Mouse (Mus musculus) cerebellum, adult 18-20 months (tissue): Measurements from ENCODE around the gene Wapl.

Experiments used
- DNase-seq, 2 experiments: peaks; one replicate each; pipeline ENCODE4 v3.0.0; 2021

Wapl gene

DNA sequence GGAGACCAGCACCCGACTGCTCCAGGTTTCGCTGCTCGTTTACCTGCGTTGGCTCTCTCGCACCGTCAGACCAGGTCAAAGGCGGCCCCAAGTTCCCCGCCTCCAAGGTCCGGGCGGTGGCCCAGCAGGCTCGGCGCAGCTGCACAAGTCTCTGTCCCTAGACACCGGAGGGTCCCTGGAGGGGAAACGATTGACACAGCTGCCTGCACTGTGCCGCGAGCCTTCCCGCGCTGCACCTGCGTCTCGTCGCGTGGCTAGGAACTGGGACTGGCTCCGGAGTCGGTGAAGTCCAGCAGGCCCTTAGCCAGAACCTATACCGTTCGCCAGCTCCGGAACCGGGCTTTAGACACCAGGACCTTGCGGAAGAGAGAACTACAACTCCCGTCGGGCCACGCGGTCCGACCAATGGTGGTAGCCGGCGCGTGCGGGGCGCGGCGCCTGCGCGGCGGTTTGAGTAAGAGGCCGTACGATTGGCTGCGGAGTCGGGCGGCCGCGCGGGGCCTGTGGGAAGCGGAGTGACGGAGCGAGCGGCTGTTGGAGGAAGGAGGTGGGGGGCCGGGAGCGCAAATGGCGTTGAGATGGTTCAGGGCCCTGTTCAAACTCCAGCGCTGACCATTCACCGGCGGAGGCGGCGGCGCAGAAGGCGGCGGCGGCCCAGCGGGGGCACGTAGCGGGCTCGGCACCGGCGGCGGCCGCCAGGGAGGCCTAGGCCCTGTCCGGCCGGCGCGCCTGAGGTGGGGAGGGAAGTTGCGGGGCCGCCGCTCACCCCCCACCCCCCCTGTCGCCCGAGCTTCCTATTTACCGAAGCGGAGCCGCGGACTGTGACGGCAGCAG is at the start of gene Wapl:
Gene Wapl (plus strand): TSS at position 534 of the 834 bp plus-strand sequence.
- peak; percentile 98 to 99 for DNase-seq

DNA sequence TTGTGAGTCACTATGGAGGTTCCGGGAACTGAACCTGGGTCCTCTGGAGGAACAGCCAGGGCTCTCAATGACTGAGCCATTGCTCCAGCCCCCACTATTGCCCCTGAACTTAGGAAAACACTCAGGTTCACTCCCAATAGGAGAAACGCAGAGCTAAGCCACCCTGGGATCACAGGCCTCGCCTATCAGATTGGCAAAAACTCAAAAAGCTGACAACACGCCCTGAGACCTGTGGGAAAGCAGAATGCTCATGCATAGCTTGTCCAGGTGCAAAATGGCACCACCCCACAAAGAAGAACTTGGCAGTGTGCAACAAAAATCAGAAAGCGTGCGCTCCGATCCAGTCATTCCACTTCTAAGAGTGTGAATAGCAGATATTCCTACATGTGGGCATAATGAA is 46.9 kb upstream of the Wapl start:
- no peak for DNase-seq

DNA sequence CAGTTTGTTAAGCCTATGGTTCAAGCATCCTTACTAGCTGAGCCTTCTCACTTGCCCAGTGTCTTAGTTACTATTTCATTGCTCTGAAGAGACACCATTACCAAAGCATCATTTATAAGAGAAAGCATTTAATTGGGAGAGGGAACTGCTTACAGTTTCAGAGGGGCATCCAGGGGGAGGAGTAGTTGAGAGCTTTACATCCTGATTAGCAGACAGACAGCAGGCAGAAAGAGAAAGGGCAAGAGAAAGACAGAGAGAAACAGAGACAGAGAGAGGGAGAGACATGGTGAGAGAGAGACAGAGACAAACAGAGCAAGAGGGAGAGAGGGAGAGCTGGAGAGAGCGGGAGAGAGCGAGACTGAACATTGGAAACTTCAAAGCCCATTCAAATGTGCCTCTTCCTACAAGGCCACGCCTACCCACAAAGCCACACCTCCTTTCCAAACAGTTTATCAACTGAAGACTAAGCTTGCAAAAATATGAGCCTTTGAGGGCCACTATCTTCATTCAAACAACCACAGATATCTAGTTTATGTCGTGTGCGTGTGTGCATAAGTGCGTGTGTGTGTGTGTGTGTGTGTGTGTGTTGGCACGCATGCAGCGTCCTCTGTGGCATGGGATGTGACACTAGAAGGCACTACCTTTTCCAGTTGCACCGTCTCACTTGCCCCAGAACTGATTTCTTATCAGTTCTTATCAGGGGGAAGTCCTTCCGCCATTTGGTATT is 40.8 kb upstream of the Wapl start:
- DNase-seq, result no peak

DNA sequence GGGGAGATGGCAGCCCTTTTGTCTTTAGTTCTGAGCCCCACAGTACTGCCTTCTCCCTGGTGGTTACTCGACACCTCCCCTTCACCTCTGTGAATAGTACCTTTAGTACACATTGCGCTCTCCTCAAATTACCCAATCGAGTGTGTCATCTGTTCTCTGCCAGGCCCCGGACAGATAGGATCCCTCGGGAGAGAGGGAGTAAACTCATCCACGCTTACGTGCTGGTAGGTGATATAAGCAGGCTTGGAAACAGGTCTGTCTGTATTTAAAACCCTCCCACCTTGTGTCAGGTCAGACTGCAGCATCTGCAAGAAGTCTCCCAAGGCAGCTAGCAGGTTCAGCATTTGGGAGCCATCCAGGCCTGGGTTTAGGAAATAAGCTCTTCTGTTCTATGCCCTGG is 38.5 kb upstream of the Wapl start:
- no peak for DNase-seq

DNA sequence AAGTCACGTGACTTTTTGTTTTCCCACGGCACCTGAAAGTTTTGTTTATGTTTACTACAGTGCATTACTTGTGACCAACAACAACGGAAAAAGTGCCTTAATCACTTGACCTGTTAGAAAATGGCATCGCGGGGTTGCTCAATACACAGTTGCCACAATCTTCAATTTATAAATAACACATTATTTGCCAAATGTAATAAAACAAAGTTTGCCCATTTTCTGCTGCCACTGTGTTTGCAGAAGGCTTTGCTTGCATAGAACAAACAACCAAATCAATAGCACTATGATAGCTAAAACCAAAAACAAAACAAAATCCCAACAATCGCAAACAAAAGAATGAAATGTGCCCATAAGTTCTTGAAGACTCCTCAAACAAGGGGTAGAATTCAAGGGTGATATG is 38.0 kb upstream of the Wapl start:
- DNase-seq, result no peak

DNA sequence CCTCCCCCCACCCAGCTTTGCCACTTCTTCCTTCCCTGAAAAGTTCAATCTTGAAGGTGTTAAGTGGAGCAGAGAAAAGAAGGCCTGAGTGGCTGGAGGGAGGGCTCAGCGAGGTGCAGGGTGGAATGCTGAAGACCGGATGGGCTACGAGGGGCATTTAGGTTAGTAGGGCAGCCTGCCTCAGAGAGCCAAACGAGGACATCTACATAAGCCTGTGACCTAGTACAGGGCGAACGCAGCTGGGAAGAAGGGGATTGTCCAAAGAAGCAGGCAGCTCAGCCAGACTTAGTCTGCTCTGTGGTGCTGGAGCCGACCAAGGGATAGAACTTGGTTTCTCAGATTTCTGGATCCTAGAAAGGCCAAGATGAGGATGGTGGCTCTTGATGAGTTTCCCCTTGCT is 29.6 kb upstream of the Wapl start:
- DNase-seq, result no peak

DNA sequence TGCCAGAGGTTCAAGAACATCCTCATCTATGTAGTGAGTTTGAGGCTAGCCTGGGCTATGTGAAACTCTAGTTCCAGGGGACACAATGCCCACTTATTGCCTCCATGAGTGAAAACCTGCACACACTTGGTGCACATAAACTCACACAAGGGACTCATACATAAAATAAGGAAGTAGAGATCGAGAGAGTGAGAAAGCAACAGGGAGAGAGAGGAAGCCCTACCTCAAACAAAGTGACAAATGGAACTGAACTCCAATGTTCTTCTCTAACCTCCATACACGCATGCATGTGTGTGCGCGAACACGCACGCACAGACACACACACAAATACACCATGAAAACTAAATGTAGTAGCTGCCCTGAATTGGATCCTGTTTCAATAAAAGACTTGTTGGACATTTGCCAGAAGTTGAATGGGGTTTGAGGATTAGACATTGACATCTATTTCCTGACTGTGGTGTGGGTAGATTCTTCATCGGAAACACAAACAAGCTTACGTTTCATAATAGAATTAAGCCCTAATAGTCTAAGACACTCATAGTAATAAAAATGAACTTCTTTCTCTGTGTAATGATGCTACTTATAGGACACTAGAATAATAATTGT is 25.8 kb upstream of the Wapl start:
- DNase-seq, result no peak

DNA sequence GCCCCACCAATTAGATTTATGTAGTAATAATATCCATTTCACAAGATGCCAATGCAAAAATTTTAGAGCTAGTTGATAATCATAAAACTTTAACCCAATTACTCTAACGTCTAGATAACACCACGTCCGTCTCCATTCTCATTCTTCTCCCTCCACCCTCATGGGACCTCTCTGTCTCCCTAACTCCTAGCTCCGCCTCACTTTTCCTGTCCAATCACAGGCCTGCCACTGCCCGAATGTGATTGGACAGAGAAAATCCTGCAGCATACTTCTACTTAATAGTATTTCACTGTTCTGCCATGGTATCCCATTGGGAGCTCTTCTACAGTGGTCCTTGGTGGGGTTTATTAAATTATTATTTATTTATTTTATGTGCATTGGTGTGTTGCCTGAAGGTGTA is 16.6 kb upstream of the Wapl start:
- DNase-seq, result no peak

DNA sequence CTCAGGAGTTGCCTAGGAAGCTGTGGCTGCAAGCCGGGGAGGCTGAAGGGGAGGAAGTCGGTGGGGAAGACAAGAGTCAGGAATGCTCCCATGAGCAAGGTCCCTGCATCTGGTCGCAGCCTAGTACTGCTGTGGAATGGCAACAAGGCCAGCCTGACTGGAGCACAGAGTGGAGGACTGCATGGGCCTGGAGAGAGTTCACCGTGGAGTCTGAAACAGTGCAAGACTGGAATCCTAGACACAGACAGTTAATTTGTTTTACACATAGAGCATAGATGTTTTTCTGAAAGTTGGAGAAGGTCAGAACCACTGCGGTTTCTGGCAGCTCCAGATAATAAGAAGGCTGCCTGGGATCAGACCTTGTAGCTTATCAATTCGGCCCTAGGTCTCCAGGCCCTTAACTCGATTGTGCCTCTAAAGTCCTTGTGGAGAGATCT is 13.4 kb upstream of the Wapl start:
- DNase-seq, result no peak

DNA sequence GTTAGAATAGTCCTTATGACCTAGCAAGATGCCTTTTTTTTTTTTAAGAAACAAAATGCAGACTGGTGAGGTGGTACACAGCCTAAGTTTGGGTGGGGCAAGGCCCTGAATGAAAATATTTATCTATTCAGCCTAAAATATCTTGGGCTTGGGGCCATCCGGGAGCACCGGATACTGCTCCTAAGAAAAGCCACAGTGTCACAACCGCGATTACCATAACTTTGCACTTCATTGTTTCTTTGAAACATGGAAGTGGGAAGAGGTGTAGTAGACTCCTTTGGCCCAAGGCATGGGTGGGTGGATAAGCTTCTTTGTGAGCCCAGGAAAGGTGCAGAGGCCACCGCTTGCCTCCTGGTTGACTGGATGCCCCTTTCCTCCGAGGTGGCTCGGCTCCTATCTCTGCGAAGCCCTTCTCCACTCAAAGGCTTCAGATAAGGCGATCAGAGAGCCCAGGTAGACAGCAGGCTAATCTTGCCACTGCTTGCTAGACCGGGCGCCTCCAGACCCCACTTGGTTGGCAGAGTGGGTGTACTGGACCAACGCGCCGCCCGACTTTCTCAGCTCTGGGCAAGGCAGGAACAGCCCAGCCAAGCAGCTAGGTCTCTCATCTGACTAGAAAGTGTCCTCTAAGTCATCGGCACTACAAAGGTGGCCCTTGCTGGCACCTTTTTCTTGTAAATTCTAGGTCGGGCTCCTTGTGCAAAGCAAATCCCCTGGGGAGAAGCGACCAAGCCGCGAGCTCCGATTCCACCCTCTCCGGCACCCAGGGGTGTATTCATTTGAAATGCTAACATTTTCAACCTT is 12.7 kb upstream of the Wapl start:
- DNase-seq, result peak in 1 of 2 experiments; percentile 26

DNA sequence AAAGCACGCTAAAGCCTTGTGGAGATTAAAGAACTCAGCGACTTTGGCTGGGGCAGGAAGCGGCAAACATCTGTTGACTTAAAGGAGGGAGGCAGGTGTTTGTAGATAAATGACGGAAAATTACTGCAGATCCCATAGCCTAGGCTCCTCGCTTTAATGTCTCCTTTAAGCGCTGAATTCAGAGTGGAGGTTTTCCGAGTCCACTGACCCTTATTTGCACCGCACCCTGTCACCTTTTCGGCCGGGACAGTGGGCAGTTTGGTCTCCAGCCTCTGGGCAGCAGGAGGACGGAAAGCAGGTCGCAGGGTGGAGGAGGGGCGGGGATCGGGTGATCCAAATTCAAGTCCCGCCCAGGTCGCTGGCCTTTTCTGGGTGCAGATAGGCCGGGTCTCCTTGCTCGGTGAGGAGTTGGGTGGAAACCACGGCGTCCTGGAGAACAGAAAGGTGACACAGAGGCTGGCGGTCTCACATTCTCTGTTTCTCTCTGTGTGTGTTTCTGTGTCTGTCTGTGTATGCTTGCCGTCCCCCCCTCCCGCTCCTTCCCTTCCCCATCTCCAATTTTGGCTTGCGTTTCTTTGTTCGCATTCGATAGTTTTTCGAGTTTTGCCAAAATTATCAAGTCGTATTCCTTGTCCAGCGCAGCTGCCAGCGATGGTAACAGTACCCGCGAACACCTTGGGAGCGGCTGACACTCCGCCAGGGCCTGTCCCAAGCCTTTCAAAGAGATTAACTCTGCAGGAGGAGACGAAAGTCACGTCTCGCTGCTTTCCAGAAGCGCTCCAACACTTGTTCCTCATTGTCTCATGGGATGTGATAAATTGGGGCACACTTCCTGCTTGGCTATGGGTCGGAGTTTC is 11.9 kb upstream of the Wapl start:
- DNase-seq, result peak; percentile 65 to 67

DNA sequence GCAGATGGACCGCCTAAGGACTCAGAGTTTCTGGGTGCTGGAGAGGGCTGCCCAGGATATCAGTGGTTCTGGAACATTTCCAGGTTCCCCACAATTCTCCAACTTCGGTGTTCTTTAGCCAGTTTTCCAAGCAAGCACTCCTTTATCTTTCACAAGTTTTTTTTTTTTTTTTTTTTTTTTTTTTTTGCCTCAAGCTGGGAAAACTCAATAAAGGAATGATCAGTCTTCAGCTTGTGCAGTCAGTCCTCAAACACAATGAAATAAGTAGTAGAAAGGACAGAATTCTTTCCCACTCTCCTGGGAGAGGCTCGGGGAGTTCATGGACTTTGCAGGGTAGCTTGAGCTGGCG is 11.3 kb upstream of the Wapl start:
- no peak for DNase-seq

DNA sequence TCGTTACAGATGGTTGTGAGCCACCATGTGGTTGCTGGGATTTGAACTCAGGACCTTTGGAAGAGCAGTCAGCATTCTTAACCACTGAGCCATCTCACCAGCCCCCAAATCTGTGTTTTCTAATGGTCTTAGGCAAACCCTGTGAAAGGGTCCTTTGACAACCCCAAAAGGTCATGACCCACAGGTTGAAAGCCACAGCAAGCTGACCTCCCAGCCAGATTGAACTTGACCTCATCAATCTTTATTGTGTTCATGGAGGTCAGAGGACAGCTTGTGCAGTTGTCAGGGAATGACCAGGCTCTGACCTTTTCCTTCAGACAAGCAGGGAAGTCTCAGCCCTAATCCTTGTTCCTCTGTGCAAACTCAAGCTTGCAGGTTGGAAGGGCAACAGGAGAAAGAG is 10.3 kb upstream of the Wapl start:
- DNase-seq, result no peak

DNA sequence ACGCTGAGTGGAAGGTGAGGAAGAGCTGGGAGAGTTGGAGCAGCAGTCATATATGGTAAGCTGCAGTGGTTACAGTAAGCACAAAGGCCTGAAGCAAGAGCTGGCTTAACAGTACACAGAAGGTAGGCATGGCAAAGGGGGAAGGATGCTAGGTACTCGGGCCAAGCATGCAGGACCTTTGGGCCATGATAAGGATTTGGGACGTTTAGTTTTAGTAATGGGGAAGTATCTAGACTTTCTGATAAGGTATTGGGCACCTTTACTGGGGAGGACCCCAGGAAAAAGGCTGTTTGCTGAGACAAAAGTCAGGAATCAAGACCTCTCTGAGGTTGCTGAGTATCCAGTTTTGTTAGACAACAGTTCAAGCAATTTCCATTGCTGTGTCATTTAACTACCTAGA is 4.6 kb upstream of the Wapl start:
- no peak for DNase-seq

DNA sequence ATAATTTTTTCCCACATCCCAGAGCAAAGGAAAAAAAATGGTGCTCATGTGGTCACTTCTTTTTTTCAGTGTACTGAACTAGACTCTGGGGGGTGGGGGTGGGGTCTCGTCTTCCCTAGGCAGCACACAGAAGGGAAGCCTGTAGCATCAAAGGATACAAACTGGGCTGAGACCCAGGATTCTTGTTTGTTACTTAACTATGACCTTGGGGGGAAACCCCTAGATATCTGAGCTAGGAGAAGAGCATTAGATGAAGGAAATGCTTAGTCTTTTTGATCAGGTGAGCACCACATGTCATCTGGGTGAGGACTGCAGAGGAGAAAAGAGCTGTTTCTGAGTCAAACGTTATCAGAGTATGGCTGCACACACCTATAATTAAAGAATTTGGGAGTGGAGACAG is 3.5 kb upstream of the Wapl start:
- no peak for DNase-seq

DNA sequence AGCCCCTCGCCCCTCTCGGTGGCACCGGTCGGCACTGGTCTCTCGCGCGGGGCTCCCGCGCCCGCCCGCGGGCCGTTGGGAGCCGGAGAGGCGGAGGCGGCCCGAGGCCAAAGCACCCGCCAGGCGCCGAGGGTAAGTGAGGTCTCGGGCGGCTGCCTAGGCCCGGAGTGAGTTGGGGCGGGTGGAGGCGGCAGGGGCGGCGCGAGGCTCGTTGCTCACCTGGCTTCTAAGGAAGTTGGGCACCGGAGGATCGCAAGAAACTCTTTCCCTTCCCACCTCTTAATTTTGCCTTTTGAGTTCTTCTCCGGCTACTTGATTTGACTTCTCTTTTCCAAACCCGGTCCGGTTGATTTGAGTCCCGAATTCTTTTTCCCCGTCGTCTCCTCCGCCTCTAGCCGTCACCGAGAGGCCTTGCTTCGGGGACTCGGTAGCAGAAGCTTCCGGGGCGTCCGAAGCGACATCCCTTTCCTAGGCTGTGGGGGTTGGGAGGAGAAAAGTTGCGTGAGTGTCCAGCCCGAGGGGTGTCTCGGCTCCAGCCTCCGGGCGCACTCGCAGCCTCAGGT is 582 bp downstream of the Wapl start:
- DNase-seq, result peak; percentile 55 to 67

DNA sequence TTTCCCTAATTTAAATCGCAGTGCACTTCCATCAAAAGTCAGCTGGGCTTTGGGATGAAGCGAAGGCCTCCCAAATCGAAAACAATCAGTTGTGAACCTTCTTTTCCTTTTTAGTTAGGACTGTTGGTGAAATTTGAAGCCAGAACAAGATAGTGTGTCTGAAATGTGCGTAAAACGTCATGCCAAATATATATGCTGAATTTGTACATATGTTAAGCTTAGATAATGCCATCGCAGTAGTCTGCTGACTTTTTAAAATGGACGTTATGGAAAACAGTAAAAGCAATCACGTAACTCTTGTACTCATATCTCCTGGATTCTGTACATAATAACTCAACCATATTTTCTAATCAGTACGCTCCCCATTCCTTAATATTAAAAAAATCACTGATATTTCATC is 1.2 kb downstream of the Wapl start:
- no peak for DNase-seq

DNA sequence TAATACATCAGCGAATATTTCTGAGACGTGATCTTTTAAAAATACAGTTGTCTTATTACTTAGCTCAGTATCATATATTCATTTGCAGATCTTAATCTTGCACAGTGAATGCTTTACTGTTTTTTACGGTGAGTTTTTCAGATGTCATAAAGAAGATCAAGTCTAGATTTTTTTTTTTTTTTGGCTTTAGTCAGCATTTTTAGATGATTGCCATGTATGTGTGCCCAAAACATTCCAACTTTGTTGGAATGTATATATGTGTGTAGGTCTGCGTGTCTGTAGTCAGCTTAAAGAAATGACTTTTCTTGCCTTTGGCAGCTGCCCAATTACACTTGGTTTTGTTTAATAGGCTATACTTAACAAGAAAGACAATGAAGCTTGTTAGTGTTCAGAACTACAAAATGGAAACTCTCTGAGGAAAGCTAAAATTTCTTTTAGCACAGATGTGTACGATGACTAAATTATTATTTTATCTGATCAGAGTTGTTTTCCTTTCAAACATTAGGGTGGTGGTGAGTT is 1.7 kb downstream of the Wapl start:
- DNase-seq, result no peak

DNA sequence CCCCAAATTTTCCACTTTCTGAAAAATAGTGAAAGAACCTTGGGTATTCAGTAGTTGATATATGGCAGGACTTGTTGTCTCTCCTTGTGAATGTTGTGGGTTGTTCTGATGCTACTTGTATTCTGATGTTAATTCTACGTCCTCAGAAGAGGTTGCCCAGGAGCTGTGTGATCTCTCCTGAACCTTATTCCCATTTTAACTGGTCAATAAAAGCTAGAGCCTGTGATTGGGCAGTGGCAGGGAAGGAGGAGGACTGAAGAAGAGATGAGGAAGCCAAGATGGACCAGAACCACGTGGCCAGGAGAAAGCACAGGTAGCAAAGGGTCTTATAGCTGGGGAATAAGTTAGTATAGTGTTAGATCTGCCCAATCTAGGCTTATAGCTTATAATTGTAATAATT is 7.1 kb downstream of the Wapl start:
- no peak for DNase-seq

DNA sequence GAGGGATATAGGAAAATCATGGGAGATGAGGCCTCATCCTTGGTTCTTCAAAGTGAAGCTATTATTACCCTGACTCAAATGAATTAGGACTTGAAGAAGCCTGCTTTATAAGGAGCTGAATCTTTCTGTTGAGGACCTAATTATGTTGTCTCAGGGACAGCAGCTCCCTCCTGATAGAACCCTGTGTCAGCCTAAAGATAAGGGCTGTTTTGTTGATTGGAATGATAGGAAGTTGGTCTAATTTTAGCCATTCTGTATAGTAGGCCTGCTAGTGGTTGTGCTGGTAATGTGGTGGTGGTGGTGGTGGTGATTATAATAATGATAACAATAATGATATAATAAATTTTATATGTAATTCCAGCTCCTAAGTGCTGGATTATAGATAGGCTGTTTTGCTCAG is 11.3 kb downstream of the Wapl start:
- no peak for DNase-seq

DNA sequence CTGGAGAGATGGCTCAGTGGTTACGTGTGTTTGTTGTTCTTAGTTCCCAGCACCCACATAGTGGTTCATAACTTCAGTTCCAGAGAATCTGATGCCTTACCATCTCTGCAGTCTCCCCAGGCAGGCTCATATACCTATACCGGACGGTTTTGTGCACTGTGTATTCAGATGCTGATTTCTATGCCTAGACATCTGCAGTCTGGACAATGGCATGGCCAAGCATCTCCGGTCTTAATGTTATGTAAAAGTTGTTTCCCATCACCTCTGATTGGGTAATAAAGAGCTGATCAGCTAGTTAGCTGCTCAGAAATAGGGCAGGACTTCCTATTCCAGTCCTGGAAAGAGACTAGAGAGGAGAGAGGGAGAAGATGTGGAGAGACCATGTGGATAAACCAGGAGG is 20.2 kb downstream of the Wapl start:
- DNase-seq, result no peak

DNA sequence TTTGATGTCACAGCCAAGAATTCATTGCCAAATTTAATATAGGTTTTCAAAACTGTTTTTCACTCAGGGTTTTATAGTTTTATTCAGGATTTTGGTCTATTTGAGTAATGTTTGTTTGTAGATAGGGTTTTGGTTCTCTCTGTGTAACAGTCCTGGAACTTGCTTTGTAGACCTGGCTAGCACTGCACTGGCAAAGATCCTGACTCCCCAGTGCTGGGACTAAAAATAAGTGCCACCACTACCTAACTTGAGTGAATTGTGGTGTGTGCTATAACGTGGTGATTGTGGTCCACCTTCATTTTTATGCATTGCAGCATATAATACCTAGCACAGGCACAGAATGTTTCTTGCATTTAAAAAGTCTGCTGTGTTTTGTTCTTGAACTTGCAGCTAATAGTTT is 23.6 kb downstream of the Wapl start:
- peak; percentile 41 to 53 for DNase-seq
